Mouse (Mus musculus): Measurements from ENCODE around the gene Rps28.

GRCm38 (mm10) chr17:33811142-33811516, 13.2 kb downstream of the Rps28 start:
- TF ChIP-seq CTCF (IDR thresholded peaks at IDR 0.05; ENCODE audit: borderline replicate concordance, insufficient read depth, low read depth, low read length), result no peak
- TF ChIP-seq POLR2A (IDR thresholded peaks at IDR 0.05; ENCODE audit: borderline replicate concordance, insufficient read depth, low read length), result no peak
